Mouse (Mus musculus): ENCODE measurements around the gene Poglut1.

Gene Poglut1

DNA sequence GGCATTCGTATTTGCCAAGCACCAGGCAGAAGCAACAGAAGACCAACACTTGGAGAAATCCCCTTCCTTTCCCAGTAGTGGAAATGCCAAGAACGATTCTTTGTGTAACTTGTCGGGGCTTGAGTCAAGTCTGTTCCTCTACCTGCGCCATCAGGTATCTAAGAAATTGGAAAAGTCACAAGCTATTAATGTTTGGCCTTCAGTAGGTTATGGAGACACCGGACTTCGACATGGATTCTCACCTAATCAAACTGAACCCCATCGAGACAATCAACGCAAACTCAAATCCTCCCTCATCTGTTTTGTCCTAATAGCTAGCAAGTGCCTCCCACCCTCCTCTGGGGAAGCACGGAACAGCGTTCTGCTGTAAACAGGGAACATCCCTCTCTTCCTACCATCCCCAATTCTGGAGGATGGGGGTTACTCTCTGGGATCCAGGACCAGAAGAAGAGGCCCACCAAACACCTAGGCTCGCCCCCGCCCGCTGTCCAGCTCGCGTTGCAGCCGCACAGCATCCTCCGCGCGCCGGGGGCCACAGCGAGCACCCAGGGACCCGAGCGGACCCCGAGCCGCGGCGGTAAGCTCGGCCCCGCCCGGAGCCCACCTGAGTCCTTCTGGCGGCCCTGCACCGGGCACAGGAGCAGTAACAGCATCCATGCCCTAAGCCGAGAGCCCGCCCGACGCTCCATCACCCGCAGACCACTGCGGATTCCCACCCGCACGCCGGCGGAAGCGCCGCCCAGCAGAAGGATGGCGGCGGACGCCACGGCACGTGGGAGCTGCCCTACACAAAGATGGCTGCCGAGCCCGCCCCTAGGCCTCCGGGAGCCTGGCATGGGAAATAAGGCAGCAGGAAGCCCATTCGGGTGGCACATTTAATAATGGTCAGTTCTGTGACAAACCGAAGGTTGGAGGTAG lies at the start of gene Poglut1:
Gene Poglut1, minus strand, starts transcription at position 780 of the 918 bp plus-strand sequence.
- DNase-seq (ENCODE audit: low spot score), result peak; percentile 74

- no peak for DNase-seq (ENCODE audit: low spot score)
These were observed 49.1 kb upstream of the Poglut1 start for GRCm38 (mm10) chr16:38598986-38599680.

DNA sequence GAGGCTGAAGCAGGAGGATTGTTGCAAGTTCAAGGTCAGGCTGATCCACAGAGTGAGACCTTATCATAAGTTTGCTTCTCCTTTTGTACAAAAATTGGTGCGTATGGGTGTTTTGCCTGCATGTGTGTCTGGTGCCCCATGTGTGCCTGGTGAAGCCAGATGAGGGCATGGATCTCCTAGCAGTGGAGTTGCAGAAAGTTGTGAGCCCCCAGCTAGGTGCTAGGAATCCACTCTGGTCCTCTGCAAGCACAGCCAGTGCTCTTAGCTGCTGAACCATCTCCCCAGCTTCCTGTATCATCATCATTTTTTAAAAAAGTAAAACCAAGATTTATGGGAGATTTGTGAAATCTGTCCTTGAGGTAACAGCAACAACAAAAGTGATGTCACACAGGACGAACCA lies 46.6 kb upstream of the Poglut1 start:
- DNase-seq (ENCODE audit: low spot score), result no peak

DNA sequence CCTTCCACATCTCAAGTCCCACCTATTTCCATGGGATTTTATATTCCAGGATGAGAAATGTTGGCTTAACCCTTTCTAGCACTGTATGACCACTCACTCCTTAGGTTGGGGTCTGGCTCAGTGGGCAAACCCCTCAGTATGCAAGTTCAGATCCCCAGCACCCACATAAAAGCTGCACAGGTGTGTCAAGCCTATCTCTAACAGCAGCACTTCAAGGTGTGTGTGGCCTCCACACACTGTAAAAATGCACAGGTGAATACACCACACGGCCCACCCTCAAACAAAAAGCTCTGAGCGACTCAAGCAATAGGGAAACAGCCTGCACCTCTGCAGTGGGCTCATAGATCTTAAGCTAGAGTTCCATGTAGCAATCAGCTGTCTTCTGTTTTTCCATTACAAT lies 46.0 kb upstream of the Poglut1 start:
- no peak for DNase-seq (ENCODE audit: low spot score)

- DNase-seq (ENCODE audit: low spot score), result no peak
These were observed 44.4 kb upstream of the Poglut1 start for GRCm38 (mm10) chr16:38594435-38594834.

- DNase-seq (ENCODE audit: low spot score), result no peak
These were observed 42.9 kb upstream of the Poglut1 start for GRCm38 (mm10) chr16:38592946-38593345.

GRCm38 (mm10) chr16:38592026-38592678 lies 42.1 kb upstream of the Poglut1 start:
- no peak for DNase-seq (ENCODE audit: low spot score)

GRCm38 (mm10) chr16:38591506-38591905 lies 41.4 kb upstream of the Poglut1 start:
- no peak for DNase-seq (ENCODE audit: low spot score)

DNA sequence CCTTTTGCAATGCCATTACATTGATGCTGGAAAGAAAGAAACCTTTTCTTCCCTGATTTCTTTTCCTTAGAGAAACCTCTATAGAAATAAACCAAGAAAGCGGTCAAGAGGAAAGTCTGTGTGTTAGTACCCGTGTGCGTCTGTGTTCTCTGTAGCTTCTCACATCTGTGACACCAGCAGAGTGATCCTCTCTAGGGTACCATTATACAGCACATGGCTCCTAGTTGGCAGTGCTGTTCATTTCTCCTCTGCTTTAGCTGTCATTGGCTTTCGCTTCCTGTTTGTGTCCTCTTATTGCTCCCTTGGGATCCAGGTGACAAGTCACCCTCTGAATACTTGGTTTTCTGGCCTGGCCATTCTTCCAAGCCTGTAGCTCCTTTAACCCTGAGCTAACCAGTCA lies 37.5 kb upstream of the Poglut1 start:
- no peak for DNase-seq (ENCODE audit: low spot score)

DNA sequence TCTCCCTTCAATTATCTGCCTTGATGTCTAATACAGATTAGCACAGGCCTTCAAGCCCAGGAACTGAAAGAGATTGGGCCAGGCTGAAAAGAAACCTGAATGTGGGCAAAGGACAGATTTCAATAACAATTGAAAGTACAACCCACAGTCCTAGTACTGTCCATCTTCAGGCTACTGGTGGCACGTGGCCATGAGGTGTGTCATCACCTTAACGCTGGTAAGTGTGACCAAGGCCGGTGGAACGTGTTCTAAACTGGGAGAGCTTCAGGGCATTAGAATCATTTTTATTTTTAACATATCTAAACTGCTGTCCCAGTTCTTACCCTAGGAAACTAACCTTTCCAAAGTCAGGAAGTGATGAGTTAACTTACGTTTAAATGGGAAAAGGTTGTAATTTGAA lies 37.1 kb upstream of the Poglut1 start:
- DNase-seq (ENCODE audit: low spot score), result no peak

GRCm38 (mm10) chr16:38585186-38585585 lies 35.1 kb upstream of the Poglut1 start:
- DNase-seq (ENCODE audit: low spot score), result no peak

GRCm38 (mm10) chr16:38584761-38585160 lies 34.7 kb upstream of the Poglut1 start:
- no peak for DNase-seq (ENCODE audit: low spot score)

- DNase-seq (ENCODE audit: low spot score), result no peak
These were observed 21.4 kb upstream of the Poglut1 start for GRCm38 (mm10) chr16:38571481-38571880.

- DNase-seq (ENCODE audit: low spot score), result no peak
These were observed 18.1 kb upstream of the Poglut1 start for GRCm38 (mm10) chr16:38568192-38568591.

DNA sequence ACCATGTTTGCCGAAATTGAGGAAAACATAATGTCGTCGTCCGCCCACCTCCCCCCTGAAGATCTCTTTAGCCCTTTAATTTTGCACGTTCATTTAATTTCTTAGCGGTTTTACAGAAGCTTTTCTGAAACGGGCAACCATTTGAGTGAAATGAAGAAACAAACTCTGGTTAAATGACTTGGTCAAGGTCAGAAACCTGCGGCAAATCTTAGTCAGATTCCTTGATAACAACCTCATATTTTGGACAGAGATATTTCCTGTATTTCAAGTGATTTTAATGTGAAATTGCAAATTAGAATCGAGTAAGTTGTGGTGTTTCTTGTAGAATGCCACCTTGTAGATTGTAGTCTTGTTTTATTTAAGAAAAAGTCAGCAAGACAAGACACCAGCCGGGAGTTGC lies 13.5 kb upstream of the Poglut1 start:
- DNase-seq (ENCODE audit: low spot score), result no peak

DNA sequence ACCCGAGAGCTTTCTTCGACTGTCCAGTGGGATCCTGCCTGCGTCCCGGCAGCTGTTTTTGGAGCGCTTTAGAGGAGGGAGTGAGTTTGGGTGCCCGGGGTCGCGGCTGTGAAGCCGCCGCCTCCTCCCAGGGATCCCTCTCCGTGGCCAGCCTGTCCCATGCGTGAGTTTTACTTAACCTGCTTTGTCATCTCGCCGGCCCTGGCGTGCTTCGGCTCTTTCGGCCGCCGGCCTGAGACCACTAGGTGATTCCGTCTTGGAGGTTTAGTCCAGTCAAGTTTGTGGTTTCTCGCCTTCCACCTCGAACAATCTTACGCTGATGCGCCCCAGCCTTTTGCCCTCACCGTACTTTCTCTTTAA lies 12.9 kb upstream of the Poglut1 start:
- no peak for DNase-seq (ENCODE audit: low spot score)

GRCm38 (mm10) chr16:38562131-38562967 lies 12.3 kb upstream of the Poglut1 start:
- peak; percentile 92 for DNase-seq (ENCODE audit: low spot score)

- no peak for DNase-seq (ENCODE audit: low spot score)
These were observed 8.2 kb upstream of the Poglut1 start, which contains the start of gene Tmem39a for GRCm38 (mm10) chr16:38558221-38558748. Tmem39a (plus strand) TSS chr16:38558698.

DNA sequence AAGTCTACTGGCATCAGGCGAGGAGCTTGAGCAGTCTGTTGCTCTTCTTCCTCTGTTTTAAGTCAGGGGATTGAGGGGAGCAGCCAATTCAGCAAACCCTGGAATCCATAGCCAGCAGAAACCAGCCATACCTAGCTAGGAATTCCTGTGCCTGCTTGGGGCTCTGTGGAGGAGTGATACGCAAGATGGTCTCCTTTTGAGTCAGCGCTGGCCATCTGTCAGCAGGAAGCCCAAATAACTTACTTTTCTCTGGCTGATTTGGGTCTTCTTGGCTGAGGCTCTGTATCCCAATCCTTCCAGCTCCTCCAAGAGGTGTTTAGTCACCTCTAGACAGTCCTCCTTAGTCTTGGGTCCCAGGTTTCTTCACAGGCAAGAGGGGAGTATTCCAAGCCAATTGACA lies 5.9 kb upstream of the Poglut1 start:
- DNase-seq (ENCODE audit: low spot score), result no peak

DNA sequence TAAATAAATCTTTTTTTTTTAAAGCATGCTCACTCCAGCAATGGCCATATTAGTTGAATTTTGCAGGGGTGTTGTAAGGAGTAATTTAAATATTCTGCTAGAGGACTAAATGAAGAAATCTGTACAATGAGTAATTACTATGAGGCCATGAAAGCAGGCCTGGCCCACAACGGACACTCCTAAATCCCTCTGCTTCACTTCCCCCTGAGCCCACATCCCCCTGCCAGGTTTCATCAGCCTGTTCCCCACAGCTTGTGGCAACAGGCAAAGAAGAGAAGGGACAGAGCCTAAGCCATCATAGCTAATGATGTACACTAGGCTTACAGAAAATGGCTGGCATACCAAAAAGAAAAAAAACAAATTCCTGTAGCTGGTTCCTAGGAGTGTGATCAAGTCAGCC lies 2.1 kb downstream of the Poglut1 start:
- no peak for DNase-seq (ENCODE audit: low spot score)

DNA sequence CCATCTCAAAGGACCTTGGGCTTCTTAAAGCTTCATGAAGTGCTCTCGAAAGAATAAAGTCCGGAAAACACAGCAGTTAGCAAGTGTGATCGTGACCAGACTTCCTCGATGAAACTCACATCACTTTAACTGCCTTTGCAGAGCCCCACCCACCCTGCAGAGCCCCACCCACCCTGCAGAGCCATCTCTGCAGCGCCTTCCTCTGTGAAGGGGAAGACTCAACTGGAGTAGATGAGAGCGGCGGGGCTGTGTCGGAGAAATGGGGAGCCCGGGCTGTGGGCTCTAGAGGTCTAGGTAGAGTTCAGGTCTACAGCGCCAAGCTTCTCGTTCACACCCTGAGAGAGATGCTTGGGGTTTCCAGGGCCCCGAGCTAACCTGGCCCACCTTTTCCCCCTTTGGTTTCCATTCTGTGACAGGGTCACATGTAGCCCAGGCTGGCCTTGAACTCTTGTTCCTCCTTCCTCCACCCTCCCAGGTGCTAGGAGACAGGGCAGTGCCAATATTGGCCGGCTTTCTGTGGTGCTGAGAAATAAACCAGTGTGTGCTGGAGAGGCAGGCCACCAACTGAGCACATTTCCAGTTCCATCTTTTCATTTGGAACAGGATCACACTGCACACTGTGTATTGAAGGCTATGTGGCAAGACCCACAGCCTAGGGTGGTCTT lies 11.2 kb downstream of the Poglut1 start:
- DNase-seq (ENCODE audit: low spot score), result no peak

Measured in yolk sac, embryonic 10.5 days (tissue).